ENCODE assay signal across 21 mouse cellular contexts in genomic region chr14:36975019-36975418, GRCm38 (mm10). TPM values are rescaled to one million over a fixed set of nuclear protein-coding genes. Genes with fewer than 3 reads are reported as not detected.
DNase-seq lines count a peak whose midpoint lies in the region; ATAC-seq and TF ChIP-seq lines count a peak whose summit lies in the region.
"Had no signal": no experiment of that assay in that cellular context is flagged by ENCODE, and none has a peak within 500 bp of the region (broad histone marks: within the 10 kb centered on the region; RNA-seq: fewer than 3 reads in every experiment).

No protein-coding gene starts in this region.

- no peak overlapping the region for H3K4me2 ChIP-seq in lung, embryonic 16.5 days (ENCODE audit: low read depth, low read length)
- no peak overlapping the region for H3K4me2 ChIP-seq in lung, postnatal 0 days (replicated peaks; ENCODE audit: low read depth, low read length)

- 68% methylated on average over 3 of the region's 3 CpGs for WGBS in lung, embryonic 16.5 days
- 61% methylated on average over 3 of the region's 3 CpGs for WGBS in lung, postnatal 0 days
- WGBS in lung, adult 2 months = 64% methylated on average over 3 of the region's 3 CpGs

- TF ChIP-seq EP300 in lung, postnatal 0 days (IDR thresholded peaks at IDR 0.05) = no peak

- TF ChIP-seq POLR2A in lung, adult 2 months (IDR thresholded peaks at IDR 0.05; ENCODE audit: borderline replicate concordance, extremely low read depth, low read depth, low read length) = no peak

- no peaks in the 10 kb centered on the region for H3K4me1 ChIP-seq in lung, embryonic 16.5 days (replicated peaks; ENCODE audit: control insufficient read depth, insufficient read depth, low read length)
- no peaks in the 10 kb centered on the region for H3K4me1 ChIP-seq in lung, postnatal 0 days (ENCODE audit: insufficient read depth, low read depth, low read length)
- no peaks in the 10 kb centered on the region for H3K4me1 ChIP-seq in lung, adult 2 months (ENCODE audit: control insufficient read depth, insufficient read depth, low read length)

- peak; percentile 17; the same call in 1 of the 2 replicates for ATAC-seq in lung, embryonic 16.5 days (ENCODE audit: low read depth)
- ATAC-seq in lung, postnatal 0 days = peak; percentile 65
- ATAC-seq: activated CD4-positive, CD25-positive, alpha-beta regulatory T cell, adult 4 months; CD4-positive, CD25-positive, alpha-beta regulatory T cell, adult 4 months; Patski had no signal

- no peaks in the 10 kb centered on the region for H3K36me3 ChIP-seq in lung, embryonic 16.5 days (ENCODE audit: control insufficient read depth, insufficient read depth, low read length)
- no peaks in the 10 kb centered on the region for H3K36me3 ChIP-seq in lung, postnatal 0 days (ENCODE audit: insufficient read depth, low read length)
- H3K36me3 ChIP-seq: G1E had no signal

- no peak overlapping the region for H3K27ac ChIP-seq in lung, embryonic 16.5 days (ENCODE audit: low read length)
- H3K27ac ChIP-seq in lung, postnatal 0 days (ENCODE audit: low read length) = no peak overlapping the region

- no peaks in the 10 kb centered on the region for H3K27me3 ChIP-seq in lung, embryonic 16.5 days (ENCODE audit: control insufficient read depth, insufficient read depth, low read depth, low read length)
- H3K27me3 ChIP-seq in lung, postnatal 0 days (replicated peaks; ENCODE audit: insufficient read depth, low read length) = no peaks in the 10 kb centered on the region
- H3K27me3 ChIP-seq: CH12.LX, Patski had no signal

- DNase-seq in lung, postnatal 36 days = no peak
- DNase-seq in lung, postnatal 0 days (ENCODE audit: low spot score) = peak; percentile 57
- no peak for DNase-seq in lung, adult 2 months
- peak; percentile 38 for DNase-seq in lung, postnatal 25 days (ENCODE audit: low spot score)
- no peak for DNase-seq in lung, adult 18-20 months
- DNase-seq: adrenal gland, adult 2 months; adrenal gland, adult 8-10 months; adrenal gland, postnatal 10 days; adrenal gland, postnatal 14 days; adrenal gland, postnatal 25 days; adrenal gland, postnatal 36 days; B cell, adult 2 months; cerebellum, adult 11 months; cerebellum, adult 11-12 months; cerebellum, adult 18-20 months had no signal

- no peak overlapping the region for H3K9ac ChIP-seq in lung, embryonic 16.5 days (ENCODE audit: low read length)
- H3K9ac ChIP-seq in lung, postnatal 0 days (replicated peaks; ENCODE audit: low read depth) = no peak overlapping the region

- no peak for TF ChIP-seq CTCF in lung, postnatal 0 days (IDR thresholded peaks at IDR 0.05)
- TF ChIP-seq CTCF in lung, adult 2 months (IDR thresholded peaks at IDR 0.05; ENCODE audit: insufficient read depth, low read length) = no peak

- no peaks in the 10 kb centered on the region for H3K9me3 ChIP-seq in lung, embryonic 16.5 days (ENCODE audit: control insufficient read depth, low read length)
- H3K9me3 ChIP-seq in lung, postnatal 0 days (ENCODE audit: low read length) = no peaks in the 10 kb centered on the region
- H3K9me3 ChIP-seq: G1E had no signal

- H3K4me3 ChIP-seq in lung, embryonic 16.5 days (ENCODE audit: low read length) = no peak overlapping the region
- no peak overlapping the region for H3K4me3 ChIP-seq in lung, postnatal 0 days (ENCODE audit: low read depth, low read length)
- no peak overlapping the region for H3K4me3 ChIP-seq in lung, adult 2 months (replicated peaks; ENCODE audit: extremely low read depth, low read depth, low read length)

RNA-seq across cellular contexts. Expression of gene Ccser2, which starts 6.4 kb away (rescaled TPM):
- polyA plus RNA-seq in lung, embryonic 16.5 days (2015; fragmentation: Nextera tagmentation; extraction: Ambion mirVana) = 39.3 and 40.9 TPM in 2 replicates
- polyA plus RNA-seq in lung, postnatal 0 days (2015; fragmentation: Nextera tagmentation; extraction: Ambion mirVana) = 48.0 and 56.3 TPM in 2 replicates
- 25.9 and 38.0 TPM in 2 replicates for polyA plus RNA-seq in lung, adult 2 months (2012; rRNA removed)

Comparison
In these comparisons a context has a peak if more than half of its experiments do, and no peak if none do; other contexts are left out.
1. DNase-seq: peak in lung, postnatal 0 days (single experiment) and lung, postnatal 25 days (single experiment); none in lung, postnatal 36 days (single experiment), lung, adult 2 months (single experiment) and lung, adult 18-20 months (0 of 2).